Mouse (Mus musculus) heart, postnatal 0 days (tissue): Measurements from ENCODE around the gene Msh6.
"Not testable (repeated sequence)": the region's sequence is repeated elsewhere in the genome, so short reads cannot be mapped to it uniquely, and the experiment has no call there.

ENCODE experiments used
- CTCF ChIP-seq: IDR thresholded peaks from 2 replicates; pipeline ENCODE4 v1.5.1; 2016; ENCODE audit warnings: antibody characterized with exemption, control low read depth, low read depth
- EP300 ChIP-seq: IDR thresholded peaks from 2 replicates; pipeline ENCODE4 v1.6.1; 2016; ENCODE audit warnings: antibody characterized with exemption, low read depth

DNA sequence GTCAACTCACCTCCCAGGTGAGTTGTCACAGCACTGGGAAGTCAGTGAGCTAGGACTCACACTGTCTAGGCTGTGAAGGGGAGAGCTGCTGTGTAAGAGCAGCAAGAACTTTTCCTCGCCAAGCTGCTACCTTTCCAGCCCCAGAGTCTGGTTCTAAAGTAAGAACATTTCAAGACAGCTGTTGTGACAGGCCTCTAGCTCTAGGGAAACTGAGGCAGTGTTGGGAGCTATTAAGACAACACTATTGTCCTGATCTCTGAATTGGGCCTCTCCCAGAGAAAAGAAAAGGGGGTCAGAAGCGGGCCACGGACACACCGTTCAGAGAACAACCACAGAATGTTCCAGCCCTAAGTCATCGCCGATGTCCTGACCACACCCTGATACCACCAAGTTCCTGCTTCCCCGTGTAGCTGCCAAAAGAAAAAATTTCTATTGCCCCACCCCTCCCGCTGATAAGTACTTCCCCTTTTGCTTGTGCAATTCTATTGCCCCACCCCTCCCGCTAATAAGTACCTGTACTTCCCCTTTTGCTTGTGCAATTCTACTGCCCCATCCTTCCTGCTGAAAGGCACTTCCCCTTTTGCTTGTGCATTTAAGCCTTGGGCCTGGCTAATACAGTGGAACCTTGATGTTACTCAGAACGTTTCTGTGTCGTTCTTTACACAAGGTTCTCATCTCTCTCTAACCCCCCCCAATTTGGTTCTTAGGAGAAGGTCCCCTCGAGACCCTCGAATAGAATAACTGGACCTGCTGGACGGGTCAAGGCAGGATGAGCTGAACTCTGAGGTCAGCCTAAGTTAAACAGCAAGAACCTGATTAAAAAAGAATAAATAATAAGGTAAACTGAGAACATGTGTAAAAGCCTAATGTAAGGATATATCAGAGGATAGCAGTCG, 2.9 kb upstream of the Msh6 start:
- TF ChIP-seq EP300, CTCF: not testable (repeated sequence)
